Mouse (Mus musculus) neural tube, embryonic 13.5 days (tissue): ENCODE data around the gene Wnk4. TPM values are rescaled to one million over a fixed set of nuclear protein-coding genes. Genes with fewer than 3 reads are reported as not detected.
"Not testable (repeated sequence)": the region's sequence is repeated elsewhere in the genome, so short reads cannot be mapped to it uniquely, and the experiment has no call there.

ENCODE experiments used
- ATAC-seq: fragments of 200-750 bp; cut with Nextera tagmentation; 2 replicates; pipeline ENCODE4 v1.8.0; 2017; ENCODE audit warnings: low read depth, mild to moderate bottlenecking, moderate TSS enrichment, moderate library complexity
- H3K27ac ChIP-seq: fragments of 300-500 bp; sonication (generic); replicated peaks from 2 replicates; pipeline ENCODE4 v1.5.1; 2015; ENCODE audit warnings: moderate library complexity, mild to moderate bottlenecking, inconsistent platforms
- H3K27me3 ChIP-seq: fragments of 300-500 bp; sonication (generic); 2 replicates; pipeline ENCODE4 v1.6.1; 2015; ENCODE audit warnings: mild to moderate bottlenecking, inconsistent platforms
- H3K36me3 ChIP-seq: fragments of 300-500 bp; sonication (generic); 2 replicates; pipeline ENCODE4 v1.6.1; 2015; ENCODE audit warnings: mild to moderate bottlenecking, inconsistent platforms
- H3K4me1 ChIP-seq: fragments of 300-500 bp; sonication (generic); replicated peaks from 2 replicates; pipeline ENCODE4 v1.6.1; 2015; ENCODE audit warnings: inconsistent platforms
- H3K4me2 ChIP-seq: fragments of 300-500 bp; sonication (generic); 2 replicates; pipeline ENCODE4 v1.6.1; 2015; ENCODE audit warnings: inconsistent platforms, mild to moderate bottlenecking, moderate library complexity
- H3K4me3 ChIP-seq: fragments of 300-500 bp; sonication (generic); 2 replicates; pipeline ENCODE4 v1.5.1; 2015; ENCODE audit warnings: mild to moderate bottlenecking, inconsistent platforms
- H3K9ac ChIP-seq: fragments of 300-500 bp; sonication (generic); 2 replicates; pipeline ENCODE4 v1.6.1; 2015; ENCODE audit warnings: moderate library complexity, mild to moderate bottlenecking, inconsistent platforms
- H3K9me3 ChIP-seq: fragments of 300-500 bp; sonication (generic); 2 replicates; pipeline ENCODE4 v1.6.1; 2016; ENCODE audit warnings: inconsistent platforms
- WGBS: fragments of 180-500 bp; shearing (Covaris S2); methylation state at CpG from one replicate; pipeline ENCODE4 v1.1.7; 2015; 5-methylcytosine and 5-hydroxymethylcytosine counted together
- polyA plus RNA-seq: library from polyadenylated mRNA; unstranded; fragments of >200 nt; fragmentation: Nextera tagmentation; extraction: Ambion mirVana; gene quantifications from 2 replicates; pipeline ENCODE4 v1.2.1, GENCODE M21; 2015

Wnk4 gene
- polyA plus RNA-seq, 1 experiment from 2014 or later: 5.5 TPM

GRCm38 (mm10) chr11:101315082-101315650 is 54.8 kb downstream of the Wnk4 start:
- H3K4me1 ChIP-seq: peaks cover 24% of the 10 kb centered on the region
- no peaks in the 10 kb centered on the region for H3K9me3 ChIP-seq
- H3K4me3 ChIP-seq: peak overlapping the region; percentile 99
- H3K27ac ChIP-seq: peak overlapping the region; percentile 71; the same call in 1 of the 2 replicates
- ATAC-seq: no peak
- WGBS: 85% methylated on average over 8 of the region's 8 CpGs
- peak overlapping the region; percentile 98 for H3K4me2 ChIP-seq
- peak overlapping the region; percentile 98 for H3K9ac ChIP-seq
- H3K36me3 ChIP-seq: peaks cover 27% of the 10 kb centered on the region
- H3K27me3 ChIP-seq: no peaks in the 10 kb centered on the region

GRCm38 (mm10) chr11:101315665-101316500 is 55.5 kb downstream of the Wnk4 start, which contains the start of gene Psme3:
Gene Psme3 (plus strand): TSS chr11:101316213.
- peaks cover 34% of the 10 kb centered on the region for H3K36me3 ChIP-seq
- WGBS: under 1% methylated on average over 62 of the region's 62 CpGs
- no peaks in the 10 kb centered on the region for H3K9me3 ChIP-seq
- ATAC-seq: peak; percentile 93
- H3K27me3 ChIP-seq: no peaks in the 10 kb centered on the region
- H3K4me3 ChIP-seq: peak within 1 kb of the TSS; percentile 99
- H3K4me1 ChIP-seq: peaks cover 24% of the 10 kb centered on the region
- H3K9ac ChIP-seq: peak within 1 kb of the TSS; percentile 98
- H3K4me2 ChIP-seq: peak within 1 kb of the TSS; percentile 98
- peak within 1 kb of the TSS; percentile 71 for H3K27ac ChIP-seq

GRCm38 (mm10) chr11:101316501-101316917 is 56.1 kb downstream of the Wnk4 start:
- H3K27ac ChIP-seq: peak overlapping the region; percentile 71
- no peaks in the 10 kb centered on the region for H3K9me3 ChIP-seq
- H3K9ac ChIP-seq: peak overlapping the region; percentile 98
- H3K4me2 ChIP-seq: peak overlapping the region; percentile 98
- H3K4me1 ChIP-seq: peaks cover 24% of the 10 kb centered on the region
- H3K36me3 ChIP-seq: peaks cover 41% of the 10 kb centered on the region
- peak overlapping the region; percentile 99 for H3K4me3 ChIP-seq
- ATAC-seq: peak; percentile 67
- H3K27me3 ChIP-seq: no peaks in the 10 kb centered on the region
- WGBS: 0% methylated on average over 17 of the region's 17 CpGs

- H3K4me2 ChIP-seq: no peak overlapping the region
- no peaks in the 10 kb centered on the region for H3K9me3 ChIP-seq
- no peak overlapping the region for H3K27ac ChIP-seq
- no peak overlapping the region for H3K4me3 ChIP-seq
- H3K4me1 ChIP-seq: no peaks in the 10 kb centered on the region
- peak; percentile 61 for ATAC-seq
- H3K9ac ChIP-seq: no peak overlapping the region
- WGBS: 15% methylated on average over 4 of the region's 4 CpGs
- H3K36me3 ChIP-seq: peaks cover 76% of the 10 kb centered on the region
- no peaks in the 10 kb centered on the region for H3K27me3 ChIP-seq
Measured at GRCm38 (mm10) chr11:101323609-101324008, 63.2 kb downstream of the Wnk4 start.

GRCm38 (mm10) chr11:101324763-101325162 is 64.4 kb downstream of the Wnk4 start, which contains the start of gene Aoc2:
Gene Aoc2 (plus strand): TSS chr11:101325063.
- H3K27me3 ChIP-seq: no peaks in the 10 kb centered on the region
- H3K9me3 ChIP-seq: no peaks in the 10 kb centered on the region
- H3K4me1 ChIP-seq: no peaks in the 10 kb centered on the region; the same call in 1 of the 2 replicates
- H3K9ac ChIP-seq: no peak within 1 kb of the TSS
- peaks cover 65% of the 10 kb centered on the region for H3K36me3 ChIP-seq
- H3K4me3 ChIP-seq: no peak within 1 kb of the TSS
- no peak for ATAC-seq
- no peak within 1 kb of the TSS for H3K4me2 ChIP-seq
- 93% methylated on average over 5 of the region's 5 CpGs for WGBS
- H3K27ac ChIP-seq: no peak within 1 kb of the TSS

GRCm38 (mm10) chr11:101325201-101325600 is 64.8 kb downstream of the Wnk4 start:
- H3K4me2 ChIP-seq, H3K4me1 ChIP-seq, H3K4me3 ChIP-seq, ATAC-seq, H3K9me3 ChIP-seq, H3K27ac ChIP-seq, H3K9ac ChIP-seq, H3K27me3 ChIP-seq: not testable (repeated sequence)
- H3K36me3 ChIP-seq: peaks cover 60% of the 10 kb centered on the region
- WGBS: 93% methylated on average over 11 of the region's 11 CpGs

GRCm38 (mm10) chr11:101326147-101326546 is 65.8 kb downstream of the Wnk4 start:
- no peak overlapping the region for H3K9ac ChIP-seq
- H3K27me3 ChIP-seq: no peaks in the 10 kb centered on the region
- H3K4me3 ChIP-seq: no peak overlapping the region
- H3K9me3 ChIP-seq: no peaks in the 10 kb centered on the region
- 85% methylated on average over 11 of the region's 11 CpGs for whole genome bisulfite sequencing
- no peaks in the 10 kb centered on the region; the same call in 1 of the 2 replicates for H3K4me1 ChIP-seq
- no peak overlapping the region for H3K27ac ChIP-seq
- peaks cover 51% of the 10 kb centered on the region for H3K36me3 ChIP-seq
- ATAC-seq: no peak
- no peak overlapping the region for H3K4me2 ChIP-seq

Other genes with a start within 250 kb of the Wnk4 start
- 9.0 and 9.4 TPM in 2 replicates for gene Naglu, start 190.6 kb upstream of the Wnk4 start, polyA plus RNA-seq
- 0.37 and 0.47 TPM in 2 replicates for gene Hsd17b1, start 182.2 kb upstream of the Wnk4 start, polyA plus RNA-seq
- gene Coasy, start 178.0 kb upstream of the Wnk4 start, polyA plus RNA-seq: 39.9 and 45.5 TPM in 2 replicates
- 87.3 and 96.9 TPM in 2 replicates for gene Mlx, start 173.3 kb upstream of the Wnk4 start, polyA plus RNA-seq
- 20.5 and 23.7 TPM in 2 replicates for gene Psmc3ip, start 165.1 kb upstream of the Wnk4 start, polyA plus RNA-seq
- 25.8 and 26.1 TPM in 2 replicates for gene Retreg3, start 140.7 kb upstream of the Wnk4 start, polyA plus RNA-seq
- 77.7 and 78.9 TPM in 2 replicates for gene Tubg1, start 140.6 kb upstream of the Wnk4 start, polyA plus RNA-seq
- gene Tubg2, start 104.7 kb upstream of the Wnk4 start, polyA plus RNA-seq: 35.5 and 38.9 TPM in 2 replicates
- gene Cntnap1, start 90.0 kb upstream of the Wnk4 start, polyA plus RNA-seq: 4.6 and 5.1 TPM in 2 replicates
- 10.3 and 13.0 TPM in 2 replicates for gene Plekhh3, start 89.2 kb upstream of the Wnk4 start, polyA plus RNA-seq
- gene Ccr10, start 85.1 kb upstream of the Wnk4 start, polyA plus RNA-seq: 0.40 and 0.91 TPM in 2 replicates
- 15.4 and 17.9 TPM in 2 replicates for gene Ezh1, start 34.1 kb upstream of the Wnk4 start, polyA plus RNA-seq
- 97.6 and 108 TPM in 2 replicates for gene Ramp2, start 14.5 kb upstream of the Wnk4 start, polyA plus RNA-seq
- gene Vps25, start 6.9 kb upstream of the Wnk4 start, polyA plus RNA-seq: 114 and 117 TPM in 2 replicates
- 0.89 and 1.0 TPM in 2 replicates for gene Cntd1, start 18.4 kb downstream of the Wnk4 start, polyA plus RNA-seq
- gene Coa3, start 18.5 kb downstream of the Wnk4 start, polyA plus RNA-seq: 211 and 238 TPM in 2 replicates
- 173 and 178 TPM in 2 replicates for gene Becn1, start 41.7 kb downstream of the Wnk4 start, polyA plus RNA-seq
- 126 and 133 TPM in 2 replicates for gene Psme3, start 55.6 kb downstream of the Wnk4 start, polyA plus RNA-seq
- 2.0 and 2.1 TPM in 2 replicates for gene Aoc2, start 64.5 kb downstream of the Wnk4 start, polyA plus RNA-seq
- gene Aoc3, start 70.0 kb downstream of the Wnk4 start, polyA plus RNA-seq: 0.07 TPM in 1 of 2 replicates, not detected in the other
- gene G6pc, start 107.0 kb downstream of the Wnk4 start, polyA plus RNA-seq: not detected in 2 replicates
- gene Aarsd1, start 157.0 kb downstream of the Wnk4 start, polyA plus RNA-seq: 79.4 and 90.0 TPM in 2 replicates
- 5.7 and 8.3 TPM in 2 replicates for gene Gm27029, start 164.2 kb downstream of the Wnk4 start, polyA plus RNA-seq
- gene Rundc1, start 164.5 kb downstream of the Wnk4 start, polyA plus RNA-seq: 25.5 and 28.5 TPM in 2 replicates
- gene Ptges3l, start 164.8 kb downstream of the Wnk4 start, polyA plus RNA-seq: 3.3 and 4.3 TPM in 2 replicates
- 303 and 315 TPM in 2 replicates for gene Rpl27, start 181.7 kb downstream of the Wnk4 start, polyA plus RNA-seq
- 3.6 and 3.8 TPM in 2 replicates for gene Ifi35, start 187.8 kb downstream of the Wnk4 start, polyA plus RNA-seq
- gene Rnd2, start 204.4 kb downstream of the Wnk4 start, polyA plus RNA-seq: 80.5 and 83.0 TPM in 2 replicates
- 72.6 and 75.8 TPM in 2 replicates for gene Vat1, start 205.7 kb downstream of the Wnk4 start, polyA plus RNA-seq